Mouse (Mus musculus) spleen, adult 18-20 months (tissue): ENCODE measurements around the gene Slc17a3.

ENCODE experiments used
- DNase-seq, 2 experiments: peaks; one replicate each; pipeline ENCODE4 v3.0.0; 2022; ENCODE audit warnings: mixed read lengths in 2 of 2

The Slc17a3 gene

DNA sequence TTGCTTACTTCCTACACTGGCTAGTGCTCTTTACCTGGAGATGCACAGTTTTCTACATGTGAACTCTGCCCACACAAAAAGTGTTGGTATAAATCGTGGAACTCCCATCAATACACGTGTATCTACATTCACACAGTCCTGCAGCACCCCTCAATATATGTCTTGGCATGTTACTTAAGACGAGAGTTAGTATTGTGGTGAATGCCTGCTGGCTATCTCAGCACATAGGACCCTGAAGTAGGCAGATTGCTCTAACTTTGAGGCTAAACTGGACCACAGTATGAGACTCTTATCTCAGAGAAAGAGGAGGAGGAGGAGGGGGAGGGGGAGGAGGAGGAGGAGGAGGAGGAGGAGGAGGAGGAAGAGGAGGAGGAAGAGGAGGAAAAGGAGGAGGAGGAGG is 39.9 kb downstream of the Slc17a3 start:
- DNase-seq = no peak

GRCm38 (mm10) chr13:23879636-23880035 is 40.4 kb downstream of the Slc17a3 start:
- DNase-seq = no peak

DNA sequence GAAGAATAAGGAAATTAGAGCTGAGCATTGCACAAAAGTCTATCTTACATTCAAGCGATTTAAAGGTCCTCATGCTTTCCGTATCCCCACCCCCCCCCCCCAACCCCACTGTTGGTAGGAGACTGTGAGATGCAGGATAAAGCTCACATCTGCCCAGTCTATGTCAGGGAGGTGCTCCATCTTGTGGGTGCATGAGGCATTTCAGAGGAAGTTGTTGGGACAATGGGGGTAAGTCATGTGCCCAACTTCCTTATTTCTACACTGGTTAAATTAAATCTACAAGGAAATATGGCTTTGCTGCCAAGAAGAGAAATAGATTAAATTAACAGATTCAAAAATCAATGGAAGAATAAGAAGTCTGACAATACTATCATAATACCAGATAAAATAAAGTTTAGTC is 46.3 kb downstream of the Slc17a3 start:
- no peak for DNase-seq

GRCm38 (mm10) chr13:23887026-23887725 is 47.9 kb downstream of the Slc17a3 start:
- no peak for DNase-seq

GRCm38 (mm10) chr13:23889011-23889605 is 49.9 kb downstream of the Slc17a3 start:
- no peak for DNase-seq

DNA sequence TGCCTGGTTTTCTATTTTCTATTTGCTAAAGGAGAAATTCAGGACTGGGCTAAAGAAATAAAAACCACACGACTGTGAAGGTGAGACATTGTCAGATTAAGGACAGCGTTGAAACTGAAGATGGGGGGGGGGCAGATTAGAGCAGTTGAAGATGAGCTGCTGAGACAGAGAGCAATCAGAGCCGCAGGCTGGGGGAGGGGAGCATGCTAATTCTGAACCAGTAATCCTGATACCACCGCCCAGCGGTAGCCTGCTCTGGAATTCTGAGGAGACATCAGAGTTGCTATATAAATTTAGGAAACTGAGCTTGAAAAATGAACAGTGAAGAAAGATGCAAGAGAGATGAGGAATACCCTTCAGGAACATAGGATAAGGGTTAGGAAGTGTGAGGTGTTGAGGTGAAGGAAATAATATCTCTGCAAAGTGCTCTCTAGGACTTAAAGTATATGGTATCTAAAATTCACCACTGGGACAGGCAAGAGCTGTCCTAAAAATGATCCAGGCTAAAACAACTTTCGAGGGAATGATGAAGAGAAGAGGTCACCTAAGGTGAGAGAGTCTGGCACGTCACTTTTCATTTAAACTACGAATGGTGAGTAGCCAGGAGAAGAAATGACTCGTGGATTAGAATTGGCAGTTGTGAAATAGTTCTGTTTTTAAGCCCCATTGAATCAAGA is 53.5 kb downstream of the Slc17a3 start:
- DNase-seq = no peak

- DNase-seq = no peak
Observed at GRCm38 (mm10) chr13:23893269-23893593, 54.0 kb downstream of the Slc17a3 start.

DNA sequence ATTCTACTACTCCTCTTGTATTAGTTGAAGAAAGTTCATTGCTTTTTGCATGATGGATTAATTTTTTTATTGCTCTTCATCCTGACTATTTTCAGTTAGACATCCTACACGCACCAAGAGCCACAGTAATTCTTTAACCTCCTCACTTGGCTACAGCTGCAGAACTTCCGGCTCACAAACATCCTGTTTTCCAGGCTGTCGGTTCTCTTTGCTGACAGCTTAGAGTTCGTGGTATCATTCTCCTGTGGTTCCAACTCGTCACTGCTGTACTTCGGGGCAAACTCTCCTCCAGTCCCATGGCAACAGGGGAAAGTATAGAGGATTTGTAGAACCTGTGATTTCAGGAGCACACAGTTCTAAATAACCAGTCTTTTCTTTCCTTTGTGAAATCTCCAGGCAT is 59.0 kb downstream of the Slc17a3 start:
- DNase-seq = no peak

- DNase-seq = no peak
Observed at GRCm38 (mm10) chr13:23906906-23907305, 67.7 kb downstream of the Slc17a3 start.

DNA sequence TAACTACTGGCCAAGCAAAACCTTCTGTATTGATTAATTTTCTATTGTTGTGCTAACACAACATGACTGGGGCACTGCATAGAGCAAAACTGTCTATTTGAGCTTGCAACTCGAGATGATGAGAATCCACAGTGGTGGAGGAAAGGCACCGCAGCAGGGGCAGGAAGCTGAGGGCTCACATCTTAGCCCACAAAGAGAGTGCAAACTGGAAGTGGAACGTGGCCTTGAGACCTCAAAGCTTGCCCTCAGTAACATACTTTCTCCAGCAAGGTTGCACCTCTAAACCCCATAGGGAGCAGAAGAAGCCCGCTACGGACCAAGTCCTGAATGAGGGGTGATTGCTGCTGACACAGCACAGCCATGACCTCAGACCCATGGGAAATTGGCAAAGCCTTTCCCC is 70.9 kb downstream of the Slc17a3 start:
- DNase-seq = no peak
